Mouse (Mus musculus): ENCODE data around the gene Bcl2l10.

Bcl2l10 gene

DNA sequence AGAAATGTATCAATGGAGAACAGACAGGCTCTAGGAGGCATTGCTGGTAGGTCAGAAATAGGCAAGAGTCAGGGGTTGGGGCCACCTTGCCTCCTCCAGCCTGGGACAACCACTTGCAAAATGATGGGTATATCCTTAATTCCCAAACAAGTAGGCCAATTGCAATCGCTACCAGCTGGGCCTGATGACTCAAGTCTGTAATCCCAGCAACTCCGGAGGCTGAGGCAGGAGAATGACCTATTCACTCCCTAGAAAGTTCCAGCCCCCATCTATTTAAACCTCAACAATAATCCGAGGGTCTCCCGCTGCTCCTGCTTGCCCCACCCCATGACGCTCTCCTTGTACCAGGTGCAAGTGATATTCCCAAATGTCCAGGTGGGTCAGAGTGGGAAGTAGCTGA is at the start of gene Bcl2l10:
TSS of gene Bcl2l10 (plus strand) at position 301 of the 400 bp plus-strand sequence.
- in situ Hi-C loops (cut with MseI, MboI): no loop called here

DNA sequence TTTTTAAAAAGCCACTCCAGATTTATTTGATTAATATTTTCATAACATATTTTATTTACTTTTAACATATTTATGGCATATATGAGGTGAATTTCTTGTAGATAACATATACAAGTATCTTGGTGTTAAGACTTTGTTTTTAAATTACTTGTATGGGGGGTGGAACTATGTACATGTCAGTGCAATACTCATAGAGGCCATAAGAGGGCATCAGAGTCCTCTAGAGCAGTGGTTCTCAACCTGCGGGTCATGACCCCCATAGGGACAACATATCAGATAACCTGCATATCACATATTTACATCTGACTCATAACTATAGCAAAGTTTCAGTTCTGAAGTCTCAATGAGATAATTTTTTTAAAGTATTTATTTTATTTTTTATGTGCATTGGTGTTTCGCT is 48.2 kb upstream of the Bcl2l10 start:
- in situ Hi-C loops (cut with MseI, MboI): no loop called here

DNA sequence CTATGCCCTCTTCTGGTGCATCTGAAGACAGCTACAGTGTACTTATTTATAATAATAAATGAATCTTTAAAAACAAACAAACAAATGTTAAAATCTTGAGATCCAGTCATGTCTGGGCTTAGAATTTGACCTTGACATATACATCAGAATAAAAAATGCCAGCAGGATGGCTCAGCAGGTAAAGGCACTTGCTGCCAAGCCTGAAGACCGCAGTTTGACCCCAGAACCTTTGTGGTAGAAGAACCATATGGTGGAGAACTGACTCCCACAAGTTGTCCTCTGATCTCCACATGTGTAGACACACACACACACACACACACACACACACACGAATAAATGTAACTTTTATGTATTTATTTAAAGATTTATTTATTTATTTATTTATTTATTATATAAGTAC is 44.5 kb upstream of the Bcl2l10 start:
- in situ Hi-C loops (cut with MseI, MboI): no loop called here

DNA sequence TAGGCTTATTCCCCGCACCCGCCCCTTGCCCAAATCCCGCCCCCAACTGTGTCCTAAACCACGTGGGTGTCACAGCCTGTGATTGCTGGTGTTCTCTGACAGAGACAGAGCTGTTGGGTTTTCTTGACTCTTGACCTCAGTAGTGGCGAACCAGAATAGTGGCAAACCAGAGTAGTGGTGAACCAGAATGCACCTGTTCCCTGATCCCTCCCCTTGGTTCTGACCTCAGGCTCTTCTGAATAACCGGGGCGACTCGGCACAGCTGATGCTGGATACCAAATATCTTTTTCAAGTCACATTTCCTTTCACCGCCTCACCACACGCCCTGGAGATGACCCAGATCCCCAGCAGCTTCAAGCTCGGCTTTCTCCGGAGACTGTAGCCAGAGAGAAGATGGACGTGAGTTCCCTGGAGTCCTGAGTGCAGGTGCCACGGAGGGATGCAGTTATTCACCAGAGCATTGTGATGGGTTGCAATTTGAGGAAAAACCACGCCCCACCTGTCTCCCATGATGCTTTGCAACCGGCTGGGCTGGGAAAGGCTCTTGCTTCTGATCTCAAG is 43.8 kb upstream of the Bcl2l10 start:
- in situ Hi-C loops (cut with MseI, MboI): no loop called here

DNA sequence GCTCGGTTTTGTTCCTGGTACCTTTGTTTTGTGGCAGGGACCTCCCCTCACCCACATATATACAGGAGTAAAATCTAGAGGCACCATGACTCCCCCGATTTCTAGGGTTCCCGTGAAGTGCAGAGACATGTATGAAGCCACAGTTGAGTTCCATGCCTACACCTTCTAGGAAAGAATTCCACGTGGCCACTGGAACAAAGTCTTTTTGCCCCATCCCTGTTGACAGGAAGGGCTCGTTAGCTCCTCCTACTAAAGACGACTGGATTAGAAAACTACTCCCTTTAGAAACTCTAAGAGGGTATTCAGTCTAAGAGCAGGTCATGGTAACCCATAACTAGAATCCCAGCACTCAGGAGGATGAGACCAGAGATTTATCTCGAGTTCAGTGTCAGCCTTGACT is 43.3 kb upstream of the Bcl2l10 start:
- in situ Hi-C loops (cut with MseI, MboI): no loop called here

DNA sequence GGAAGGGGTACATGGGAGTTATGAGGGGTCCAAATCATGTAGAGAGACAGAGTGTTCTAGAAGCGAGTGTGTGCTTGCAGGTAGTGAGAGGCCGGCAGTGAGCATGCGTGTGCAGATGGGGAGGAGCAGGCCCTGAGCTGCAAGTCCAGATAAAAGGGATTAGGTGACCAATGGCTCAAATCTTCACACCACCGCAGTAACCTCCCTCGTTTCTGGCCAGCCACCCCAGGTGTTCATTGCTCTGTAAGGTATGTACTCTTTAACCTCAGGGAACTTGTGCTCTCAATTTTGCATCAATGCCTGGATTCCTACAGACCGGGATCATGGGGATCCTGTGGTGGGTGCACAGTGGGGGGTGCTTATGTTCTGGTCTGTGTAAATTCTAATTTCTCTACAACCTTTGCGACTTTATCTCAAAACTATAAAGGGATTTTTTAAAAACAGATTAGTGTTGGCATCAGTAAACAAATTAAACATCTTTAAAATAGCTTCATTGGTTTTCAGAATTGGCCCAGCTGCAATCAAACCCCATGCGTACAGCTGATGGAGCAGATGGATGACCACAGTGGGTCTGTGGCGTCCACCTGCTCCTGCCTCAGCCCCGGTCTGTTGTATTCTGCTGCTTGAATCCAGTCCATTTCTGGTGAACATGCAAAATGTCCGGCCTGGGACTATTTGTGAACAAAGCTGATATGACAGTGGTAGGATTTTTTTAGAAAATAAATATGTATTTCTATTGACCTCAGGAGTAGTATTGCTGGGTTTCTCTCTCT is 41.2 kb upstream of the Bcl2l10 start, which contains the start of gene Gnb5:
TSS of gene Gnb5 (plus strand) at position 163 of the 773 bp plus-strand sequence.
- in situ Hi-C loops (cut with MseI, MboI): no loop called here

DNA sequence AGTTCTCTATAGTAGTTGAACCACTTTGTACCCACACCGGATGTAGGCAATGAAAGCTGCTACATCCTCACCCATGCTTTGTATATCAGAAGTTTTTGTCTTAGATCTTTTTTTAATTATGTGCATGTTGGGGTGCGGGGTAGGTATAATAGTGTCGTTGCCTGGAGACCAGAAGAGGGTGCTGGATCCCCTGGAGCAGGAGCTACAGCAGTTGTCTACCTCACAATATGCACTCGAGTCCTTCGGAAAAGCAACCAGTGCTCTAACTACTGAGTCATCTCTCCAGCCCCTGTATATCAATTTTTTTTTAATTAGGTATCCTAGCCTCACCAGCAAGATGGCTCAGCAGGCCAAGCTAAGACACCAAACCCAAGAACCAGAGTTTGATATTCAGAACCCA is 40.5 kb upstream of the Bcl2l10 start:
- in situ Hi-C loops (cut with MseI, MboI): no loop called here

DNA sequence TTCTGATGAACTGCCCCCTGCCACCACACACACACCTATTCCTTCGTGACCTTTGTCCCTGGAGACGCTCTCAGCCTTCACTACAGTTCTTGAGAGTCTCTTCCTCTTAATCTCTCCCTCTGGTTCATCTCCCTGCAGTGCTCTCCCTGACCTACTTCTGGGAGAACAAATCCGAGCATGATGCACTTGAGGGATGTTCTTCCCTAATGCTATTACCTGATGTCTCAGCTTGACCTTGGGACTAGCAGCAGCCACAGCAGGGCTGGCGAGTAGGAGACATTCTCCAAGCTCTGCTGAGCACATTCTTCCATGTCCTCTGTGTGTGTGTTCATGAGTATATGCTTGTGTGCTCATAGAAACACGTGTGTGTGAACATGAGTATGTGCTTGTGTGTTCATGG is 38.9 kb upstream of the Bcl2l10 start:
- in situ Hi-C loops (cut with MseI, MboI): no loop called here

DNA sequence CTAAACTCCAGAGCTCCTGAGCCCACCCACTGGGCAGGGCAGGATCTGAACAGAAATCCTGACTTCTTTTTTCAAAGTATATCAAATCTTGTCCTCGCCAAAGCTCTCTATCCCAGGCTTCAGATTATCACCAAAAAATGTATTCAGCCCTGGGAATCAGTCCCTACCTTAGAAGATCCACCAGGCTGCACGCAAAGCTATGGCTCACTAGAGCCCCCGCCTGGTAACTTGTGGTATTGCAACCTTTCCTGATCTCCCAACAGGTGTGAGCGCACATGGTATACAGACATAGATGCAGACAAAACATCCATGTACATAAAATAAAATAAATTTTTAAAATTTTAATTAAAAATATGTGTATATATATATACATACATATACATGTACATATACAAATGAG is 35.5 kb upstream of the Bcl2l10 start:
- in situ Hi-C loops (cut with MseI, MboI): no loop called here

DNA sequence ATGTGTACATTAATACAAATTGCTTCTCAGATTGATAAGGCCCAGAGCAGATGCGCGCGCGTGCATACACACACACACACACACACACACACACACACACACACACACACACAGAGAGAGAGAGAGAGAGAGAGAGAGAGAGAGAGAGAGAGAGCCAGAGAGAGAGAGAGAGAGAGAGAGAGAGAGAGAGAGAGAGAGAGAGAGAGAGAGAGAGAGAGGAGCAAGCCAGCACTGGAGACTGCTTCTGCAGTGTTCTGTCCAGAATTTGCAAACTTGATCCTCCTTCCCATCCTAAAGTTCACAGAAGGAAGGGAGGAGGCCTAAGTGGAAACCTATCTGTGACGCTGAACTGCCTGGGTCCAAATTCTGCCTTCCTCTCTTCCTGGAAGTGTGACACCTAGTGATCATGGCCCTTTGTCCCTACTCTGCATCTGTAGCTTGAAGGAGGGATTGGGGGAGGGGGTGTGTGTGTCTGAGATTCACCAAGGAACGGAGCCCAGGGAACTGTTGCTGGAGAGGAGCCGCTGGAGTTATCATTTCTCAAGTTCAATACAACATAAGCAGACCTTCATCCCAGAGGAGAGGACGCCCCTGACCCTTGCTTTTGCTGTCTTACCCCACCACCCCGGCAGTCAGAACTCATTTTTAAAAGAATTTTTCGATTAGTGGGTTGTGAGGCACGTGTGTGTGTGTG is 34.3 kb upstream of the Bcl2l10 start:
- in situ Hi-C loops (cut with MseI, MboI): no loop called here

DNA sequence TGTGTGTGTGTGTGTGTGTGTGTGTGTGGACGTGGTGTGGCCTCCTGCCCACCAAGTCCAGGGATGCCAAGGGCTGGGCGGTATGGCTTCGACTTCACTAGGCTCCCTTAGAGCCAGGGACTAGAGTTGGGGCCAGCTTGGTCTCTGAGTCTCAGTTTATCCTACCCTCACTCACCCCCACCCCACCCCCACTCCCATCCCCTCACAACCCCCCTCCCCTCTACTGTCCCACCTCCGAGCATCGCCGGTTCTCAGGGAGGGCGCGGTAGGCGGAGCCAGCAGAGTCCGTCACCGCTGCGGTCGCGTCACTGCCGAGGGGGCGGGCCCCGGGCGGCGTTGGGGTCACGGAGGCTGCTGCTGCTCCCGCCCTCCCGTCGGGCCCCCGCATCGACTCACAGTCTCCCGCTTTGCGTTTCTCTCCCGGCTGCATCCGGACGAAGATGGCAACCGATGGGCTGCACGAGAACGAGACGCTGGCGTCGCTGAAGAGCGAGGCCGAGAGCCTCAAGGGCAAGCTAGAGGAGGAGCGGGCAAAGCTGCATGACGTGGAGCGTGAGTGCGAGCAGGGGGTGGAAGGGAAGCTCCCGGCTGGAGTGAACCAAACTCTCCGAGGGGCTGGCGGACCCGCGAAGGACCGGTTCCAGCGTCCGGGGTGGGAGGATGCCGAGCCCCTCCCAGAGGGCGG is 33.6 kb upstream of the Bcl2l10 start:
- in situ Hi-C loops (cut with MseI, MboI): no loop called here

DNA sequence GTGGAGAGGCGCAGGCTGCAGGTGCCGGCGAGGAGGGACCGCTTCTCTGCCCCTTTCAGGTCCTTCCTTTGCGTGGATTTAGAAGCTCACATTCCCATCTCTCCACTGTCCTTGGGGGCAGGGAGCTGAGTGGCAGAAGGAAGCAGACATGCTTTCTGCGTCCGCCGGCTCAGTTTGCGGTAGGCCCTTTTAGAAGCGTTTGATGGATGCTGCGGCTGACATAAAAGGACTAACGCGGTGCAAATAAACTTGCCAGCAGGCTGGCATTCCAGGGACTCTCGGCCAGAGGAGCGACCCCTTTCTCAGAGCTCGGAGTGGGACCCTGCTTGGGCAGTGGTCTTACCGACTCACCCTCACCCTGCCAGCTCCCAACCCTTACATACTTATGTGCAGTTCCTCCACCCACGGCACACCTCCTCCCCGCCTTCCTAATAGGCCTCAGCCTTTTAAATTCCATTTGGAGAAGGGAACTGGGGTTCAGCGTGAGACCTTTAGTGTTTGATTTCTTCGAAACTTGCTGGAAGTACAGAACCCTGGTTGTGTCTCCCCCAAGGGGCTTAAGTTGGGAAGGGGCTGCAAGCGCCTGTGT is 32.9 kb upstream of the Bcl2l10 start:
- in situ Hi-C loops (cut with MseI, MboI): no loop called here

DNA sequence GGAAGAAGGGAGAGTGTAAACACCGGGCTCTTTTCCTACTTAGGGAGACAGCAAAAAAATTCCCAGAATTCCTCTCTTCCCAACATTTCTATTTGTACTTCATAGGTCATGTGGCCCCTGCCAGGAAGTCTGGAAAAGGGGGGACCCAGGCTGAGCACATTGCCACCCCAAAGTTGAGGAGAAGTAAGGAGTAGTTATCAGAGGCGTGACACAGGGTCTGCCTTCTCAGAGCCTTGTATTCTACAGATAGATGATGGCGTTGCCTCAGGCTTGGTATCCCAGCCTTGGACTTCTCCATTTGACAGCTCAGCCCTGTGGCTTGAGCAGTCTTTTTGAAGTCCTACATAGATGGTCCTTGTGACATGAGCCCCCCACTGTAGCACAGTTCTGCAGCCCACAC is 32.3 kb upstream of the Bcl2l10 start:
- in situ Hi-C loops (cut with MseI, MboI): no loop called here

DNA sequence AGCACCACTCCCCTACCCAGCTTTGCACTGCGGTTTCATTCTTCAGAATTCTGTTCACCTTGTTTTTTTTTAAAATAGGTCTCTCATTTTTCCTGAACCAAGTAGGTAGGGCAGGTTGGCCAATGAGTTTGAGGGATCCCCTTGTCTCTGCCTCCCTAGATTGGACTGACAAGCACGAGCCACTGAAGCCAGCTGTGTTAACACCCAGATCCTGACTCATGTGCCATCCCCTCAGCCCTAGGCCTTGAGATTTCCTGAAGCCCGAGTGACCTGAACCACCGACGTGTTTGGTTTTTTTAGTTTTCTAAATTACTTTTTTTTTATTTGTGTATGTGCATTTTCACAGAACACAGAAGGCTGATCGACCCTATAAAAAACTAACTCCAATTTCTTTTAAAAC is 30.8 kb upstream of the Bcl2l10 start:
- in situ Hi-C loops (cut with MseI, MboI): no loop called here

DNA sequence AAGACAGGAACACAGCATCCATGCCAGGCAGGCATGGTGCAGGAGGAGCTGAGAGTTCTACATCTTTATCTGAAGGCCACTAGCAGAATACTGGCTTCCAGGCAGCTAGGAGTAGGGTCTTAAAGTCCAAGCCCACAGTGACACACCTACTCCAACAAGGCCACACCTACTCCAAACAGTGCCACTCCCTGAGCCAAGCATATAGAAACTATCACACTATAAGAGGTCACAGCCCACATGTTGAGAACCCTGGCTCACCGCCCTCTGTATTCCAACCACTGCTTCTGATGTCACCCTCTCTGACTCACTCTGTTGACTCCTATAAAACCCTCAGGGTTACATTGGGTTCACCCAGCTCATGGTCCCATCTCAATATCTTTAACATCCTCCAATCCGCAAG is 29.4 kb upstream of the Bcl2l10 start:
- in situ Hi-C loops (cut with MseI, MboI): no loop called here

DNA sequence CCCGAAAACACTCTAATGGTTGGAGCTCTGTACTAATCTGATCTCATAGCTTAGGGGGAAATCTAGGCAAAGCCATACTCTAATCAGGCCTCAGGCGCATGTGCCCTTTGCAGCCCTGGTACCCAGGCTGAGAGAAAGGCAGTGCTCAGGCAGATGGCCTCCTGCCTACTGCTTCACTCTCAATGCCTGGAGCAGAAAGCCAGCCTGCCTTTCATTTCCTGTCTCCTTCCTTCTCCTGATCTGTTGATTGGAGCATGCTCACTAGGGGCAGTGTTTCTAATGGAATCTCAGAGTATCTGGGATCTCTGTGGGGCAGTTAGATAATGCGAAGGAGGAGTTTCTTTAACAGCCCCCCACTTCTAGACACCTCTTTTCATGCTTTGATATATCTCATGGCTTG is 28.2 kb upstream of the Bcl2l10 start:
- in situ Hi-C loops (cut with MseI, MboI): no loop called here

DNA sequence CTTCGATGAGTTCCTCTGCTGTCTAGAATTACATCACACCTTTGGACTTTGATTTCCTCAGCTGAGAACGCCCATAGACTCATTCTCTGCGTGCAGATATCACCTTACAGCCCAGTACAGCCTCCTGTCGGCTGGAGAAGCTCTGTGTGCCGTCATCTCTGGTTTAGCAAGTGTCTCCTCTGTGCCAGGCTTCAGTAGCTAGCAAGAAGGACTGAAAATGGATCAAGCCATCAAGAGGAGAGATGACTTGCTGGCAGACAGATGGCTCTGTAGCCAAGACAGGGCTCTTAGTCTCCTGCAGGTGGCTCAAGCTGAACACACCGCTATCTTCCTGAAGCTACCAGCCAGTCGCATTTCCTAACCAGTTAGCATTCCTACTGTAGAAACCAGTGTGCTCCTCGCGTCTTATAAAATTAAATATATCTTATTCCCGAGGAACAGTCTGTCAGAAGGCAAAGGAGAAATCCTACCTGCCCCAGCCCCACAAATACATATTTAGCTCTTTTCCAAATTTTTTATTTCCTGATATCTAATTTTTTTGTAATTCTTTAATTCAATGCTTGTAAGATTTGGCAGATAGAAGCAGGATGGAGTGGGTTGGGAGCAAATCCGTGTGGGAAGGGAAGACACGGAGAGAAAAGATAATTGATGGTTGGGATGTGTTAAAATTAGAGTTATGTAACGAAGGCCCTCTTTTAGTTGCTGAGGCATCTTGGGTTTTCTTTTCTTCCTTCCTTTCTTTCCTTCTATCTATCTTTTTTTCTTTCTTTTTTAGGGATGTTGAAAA is 25.3 kb upstream of the Bcl2l10 start:
- in situ Hi-C loops (cut with MseI, MboI): no loop called here

DNA sequence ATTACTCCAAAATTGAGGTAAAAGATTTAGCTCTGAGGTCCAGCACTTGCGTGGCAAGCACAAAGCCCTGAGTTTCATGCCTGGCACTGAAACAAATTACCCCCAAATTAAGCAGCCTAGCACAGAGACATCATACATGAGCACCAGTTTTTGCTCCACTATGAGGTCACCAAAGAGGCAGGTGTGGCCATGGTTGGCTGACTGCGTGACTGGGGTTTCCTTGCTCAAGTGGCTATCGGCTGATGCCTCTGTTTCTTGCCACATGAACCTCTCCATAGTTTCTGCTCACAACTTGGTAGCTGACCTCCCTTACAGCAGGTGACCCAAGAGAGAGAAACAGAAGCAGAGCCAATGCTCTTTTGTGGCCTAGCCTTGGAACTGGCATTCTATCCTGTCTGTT is 19.5 kb upstream of the Bcl2l10 start:
- in situ Hi-C loops (cut with MseI, MboI): no loop called here

DNA sequence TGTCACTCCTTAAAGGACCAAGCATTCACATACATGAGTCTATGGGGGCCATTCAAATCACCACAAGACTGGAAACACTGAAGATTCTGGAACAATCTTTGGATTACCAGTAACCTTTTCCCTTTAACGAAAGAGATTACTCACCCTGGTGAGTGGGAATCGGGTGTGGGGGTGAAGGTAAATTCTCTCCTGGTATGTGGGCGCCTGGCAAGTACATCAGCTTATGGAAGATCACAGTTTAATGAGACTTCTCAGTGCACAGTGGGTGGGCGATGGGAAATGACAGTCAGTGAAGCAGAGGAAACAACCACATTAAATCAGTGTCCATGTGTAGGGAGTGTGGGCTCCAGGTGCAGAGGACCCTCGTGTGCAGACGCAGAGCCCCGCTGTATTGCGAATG is 16.7 kb upstream of the Bcl2l10 start:
- in situ Hi-C loops (cut with MseI, MboI): no loop called here

DNA sequence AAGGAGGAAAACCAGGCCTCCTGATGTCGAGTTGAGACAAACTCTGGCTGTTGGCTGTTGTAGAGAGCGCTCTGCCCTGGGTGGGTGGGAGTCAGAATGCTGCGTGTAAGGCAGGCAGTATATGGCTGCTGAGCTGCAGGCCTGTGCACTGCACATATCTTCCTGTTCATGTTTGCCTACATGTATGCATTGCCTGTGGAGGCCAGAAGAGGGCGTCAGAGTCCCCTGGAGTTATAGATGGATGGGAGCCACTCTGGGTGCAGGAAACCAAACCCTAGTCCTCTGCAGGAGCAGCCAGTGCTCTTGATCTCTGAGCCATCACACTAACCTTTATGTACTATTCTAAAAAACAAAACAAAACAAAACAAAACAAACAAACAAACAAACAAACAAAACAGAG is 13.1 kb upstream of the Bcl2l10 start:
- in situ Hi-C loops (cut with MseI, MboI): no loop called here

DNA sequence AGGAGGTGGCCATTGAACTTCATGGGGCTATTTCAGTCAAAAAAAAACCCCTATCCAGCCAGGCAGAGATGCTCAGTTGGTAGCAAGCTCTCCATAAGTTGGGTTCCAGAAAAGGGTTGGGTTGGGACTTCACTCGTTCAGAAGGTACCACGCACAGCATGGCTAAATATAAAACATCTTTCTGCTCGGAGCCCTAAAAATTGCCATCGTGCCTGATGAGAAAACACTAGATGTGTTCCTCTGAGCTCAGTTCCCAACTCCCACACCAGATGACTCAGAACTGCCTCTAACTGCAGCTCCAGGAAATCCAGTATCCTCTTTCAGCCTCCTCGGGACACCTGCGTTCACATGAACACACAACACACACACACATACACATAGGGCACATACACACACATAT is 9.5 kb upstream of the Bcl2l10 start:
- in situ Hi-C loops (cut with MseI, MboI): no loop called here

Measured in mouse trophoblast stem cell (cell line).